Mouse (Mus musculus) frontal cortex, adult 2 months (tissue): ENCODE data around the gene Polr3g. TPM values are rescaled to one million over a fixed set of nuclear protein-coding genes. Genes with fewer than 3 reads are reported as not detected.
"Not testable (repeated sequence)": the region's sequence is repeated elsewhere in the genome, so short reads cannot be mapped to it uniquely, and the experiment has no call there.

Experiments used
- DNase-seq, 2 experiments: peaks; one replicate each; pipeline ENCODE4 v3.0.0; 2022; ENCODE audit warnings: low spot score in 1 of 2; ENCODE audit errors: extremely low spot score in 1 of 2
- polyA plus RNA-seq: library from polyadenylated mRNA; depleted of rRNA; stranded (reverse); fragments of >200 nt; gene quantifications from 2 replicates; pipeline ENCODE4 v1.2.3, GENCODE M21; 2012

Gene Polr3g
- polyA plus RNA-seq, 1 experiment: 5.6 TPM

DNA sequence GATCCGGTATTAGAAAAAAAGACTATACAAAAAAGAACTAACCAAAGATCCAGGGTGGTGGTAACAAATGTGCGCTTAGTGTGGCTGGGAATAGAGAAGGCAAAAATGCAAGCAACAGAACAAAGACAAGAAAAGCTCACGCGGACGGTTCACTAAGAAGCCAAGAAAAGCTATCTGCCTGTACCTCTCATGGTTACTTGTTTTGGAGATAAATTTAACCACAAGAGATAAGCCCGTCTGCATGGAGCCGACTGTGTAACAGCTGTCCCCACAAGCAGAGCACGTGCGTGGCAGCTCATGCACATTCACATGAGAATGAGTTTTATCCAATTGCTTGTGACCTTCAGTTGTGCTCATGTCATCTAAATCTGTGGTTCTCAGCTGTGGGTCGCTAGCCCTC lies 20.3 kb downstream of the Polr3g start:
- DNase-seq: no peak

DNA sequence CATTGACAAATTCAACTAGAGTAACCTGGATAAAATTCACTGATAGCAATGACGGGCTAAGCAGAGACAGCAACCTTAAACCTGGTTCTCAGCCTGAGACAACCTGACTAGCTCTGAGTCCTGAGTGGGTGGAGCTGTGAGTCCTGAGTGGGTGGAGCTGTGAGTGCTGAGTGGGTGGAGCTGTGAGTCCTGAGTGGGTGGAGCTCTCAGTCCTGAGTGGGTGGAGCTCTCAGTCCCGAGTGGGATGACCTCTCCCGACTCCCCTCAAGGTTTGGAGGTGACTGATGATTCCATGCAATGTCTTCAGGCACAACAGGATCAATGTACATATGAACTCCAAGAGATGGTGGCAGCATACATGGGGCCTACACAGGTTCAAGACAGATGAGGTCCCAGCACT lies 21.2 kb downstream of the Polr3g start:
- no peak for DNase-seq

GRCm38 (mm10) chr13:81684884-81685283 lies 25.9 kb downstream of the Polr3g start:
- no peak for DNase-seq

GRCm38 (mm10) chr13:81684258-81684657 lies 26.6 kb downstream of the Polr3g start:
- DNase-seq: peak in 1 of 2 experiments; percentile 12

- DNase-seq: no peak
Observed at GRCm38 (mm10) chr13:81683107-81683506, 27.7 kb downstream of the Polr3g start.

DNA sequence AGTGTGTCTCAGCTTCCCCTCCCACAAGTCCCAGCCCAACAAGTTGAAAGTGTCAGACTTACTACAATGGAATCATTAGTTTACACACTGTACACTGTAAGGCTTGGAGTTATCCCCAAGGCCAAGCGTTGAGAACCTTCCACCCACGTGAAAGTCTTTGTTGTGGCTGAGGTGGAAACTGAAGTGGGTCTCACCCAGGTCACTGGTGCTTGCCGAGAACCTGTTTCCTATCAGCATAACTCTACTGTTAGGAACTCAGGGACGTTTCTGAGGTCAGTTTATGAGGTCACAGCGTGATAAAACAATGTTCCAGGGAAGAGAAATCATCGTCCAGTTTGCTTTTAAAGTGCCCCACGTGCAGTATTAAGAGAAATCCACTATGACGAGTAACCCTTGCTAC lies 35.5 kb downstream of the Polr3g start:
- no peak for DNase-seq

- no peak for DNase-seq
Observed at GRCm38 (mm10) chr13:81667713-81668112, 43.1 kb downstream of the Polr3g start.

- no peak for DNase-seq
Observed at GRCm38 (mm10) chr13:81664331-81664698, 46.5 kb downstream of the Polr3g start.

- no peak for DNase-seq
Observed at GRCm38 (mm10) chr13:81663566-81664330, 47.1 kb downstream of the Polr3g start.

- DNase-seq: no peak
Observed at GRCm38 (mm10) chr13:81658053-81658752, 52.6 kb downstream of the Polr3g start.

DNA sequence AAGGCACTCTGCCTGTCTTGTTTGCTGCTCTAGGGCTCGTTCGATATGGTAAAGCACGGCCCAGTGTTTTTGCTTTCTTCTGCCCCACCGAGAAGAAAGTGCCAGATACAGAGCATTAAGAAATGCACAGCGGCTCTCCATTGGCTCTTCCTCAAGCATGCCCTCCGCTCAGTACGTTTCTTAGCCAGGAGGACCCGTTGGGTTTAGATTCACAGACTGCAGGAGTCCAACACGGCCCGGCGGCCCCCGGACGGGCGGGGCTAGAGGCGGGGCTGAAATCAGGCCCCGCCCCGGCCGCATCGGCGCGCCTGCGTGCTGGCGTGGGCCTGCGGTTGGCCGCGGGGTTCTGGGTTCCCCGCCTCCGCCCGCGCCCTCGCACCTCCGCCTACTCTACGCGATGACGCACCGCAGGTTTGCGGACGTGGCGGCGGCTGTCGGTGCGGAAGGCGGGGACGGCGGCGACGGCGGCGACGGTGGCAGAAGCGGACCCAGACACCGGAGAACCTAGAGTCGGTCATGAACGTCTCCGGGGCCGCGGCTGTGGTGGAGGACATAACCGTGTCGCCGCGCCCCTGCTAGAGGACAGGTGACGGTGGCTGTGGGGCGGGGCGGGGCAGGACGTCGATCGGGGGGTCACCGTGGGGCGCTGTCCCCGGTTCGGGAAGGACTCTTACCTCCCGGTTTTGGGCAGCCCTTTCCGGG lies 53.3 kb downstream of the Polr3g start, which contains the start of gene Lysmd3:
Gene Lysmd3 (plus strand): TSS at position 313 of the 702 bp plus-strand sequence.
- DNase-seq: peak; percentile 76 to 95

GRCm38 (mm10) chr13:81657008-81657350 lies 53.8 kb downstream of the Polr3g start:
- DNase-seq: no peak

- DNase-seq: no peak
Observed at GRCm38 (mm10) chr13:81656091-81656850, 54.5 kb downstream of the Polr3g start.

DNA sequence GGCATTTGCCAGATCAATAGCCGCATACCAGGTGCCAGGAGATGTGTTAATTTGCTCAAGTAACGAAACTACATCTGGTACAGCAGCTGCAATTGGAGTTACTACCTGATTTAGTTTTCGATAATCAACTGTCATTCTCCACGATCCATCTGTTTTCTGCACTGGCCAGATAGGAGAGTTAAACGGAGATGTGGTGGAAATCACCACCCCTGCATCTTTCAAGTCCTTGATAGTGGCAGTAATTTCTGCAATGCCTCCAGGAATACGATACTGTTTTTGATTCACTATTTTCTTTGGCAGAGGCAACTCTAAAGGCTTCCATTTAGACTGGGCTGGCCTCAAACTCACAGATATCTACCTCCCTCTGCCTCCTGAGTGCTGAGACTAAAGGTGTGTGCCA lies 60.4 kb downstream of the Polr3g start:
- DNase-seq: not testable (repeated sequence)

DNA sequence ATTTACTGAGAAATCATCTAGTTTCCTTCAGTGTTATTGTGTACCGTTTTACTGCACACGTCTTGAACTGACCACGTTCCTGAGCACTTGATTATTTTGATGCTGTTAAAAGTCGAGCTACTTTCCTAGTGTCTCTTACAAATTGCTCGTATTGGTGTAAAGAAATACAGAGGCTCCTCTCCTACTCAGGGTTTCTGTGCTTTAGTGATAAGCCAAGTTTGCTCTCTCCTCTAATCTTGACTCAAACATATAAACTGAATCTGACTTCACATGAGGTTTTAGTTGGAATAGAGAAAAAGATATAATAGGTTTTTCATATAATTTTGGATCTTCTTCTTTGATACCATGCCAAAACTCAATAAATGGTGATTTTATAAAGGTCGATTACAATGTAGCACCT lies 64.5 kb downstream of the Polr3g start:
- no peak for DNase-seq

DNA sequence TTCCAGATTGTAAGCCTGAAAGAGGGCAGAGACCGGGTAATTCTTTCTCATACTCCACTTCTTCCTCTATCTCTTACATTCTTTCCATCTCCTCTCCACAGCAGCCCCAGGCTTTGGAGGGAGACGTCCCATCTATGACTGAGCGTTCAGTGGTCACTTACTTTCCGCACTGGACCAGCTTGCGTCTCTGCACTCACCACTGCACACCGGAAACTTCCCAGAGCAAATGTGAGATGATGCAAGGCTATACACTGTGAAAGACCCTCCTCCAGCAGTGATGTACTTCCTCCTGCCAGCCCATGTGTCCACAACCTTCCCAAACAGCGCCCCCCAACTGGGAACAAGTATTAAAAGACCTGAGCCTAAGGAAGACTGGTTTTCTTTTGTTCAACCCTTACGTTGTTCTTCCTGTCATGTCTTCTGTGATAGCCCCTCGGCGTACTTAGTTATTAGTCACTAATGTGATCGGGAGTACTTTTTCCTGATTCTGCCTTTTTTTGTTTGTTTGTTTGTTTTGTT lies 66.7 kb downstream of the Polr3g start:
- DNase-seq: no peak

DNA sequence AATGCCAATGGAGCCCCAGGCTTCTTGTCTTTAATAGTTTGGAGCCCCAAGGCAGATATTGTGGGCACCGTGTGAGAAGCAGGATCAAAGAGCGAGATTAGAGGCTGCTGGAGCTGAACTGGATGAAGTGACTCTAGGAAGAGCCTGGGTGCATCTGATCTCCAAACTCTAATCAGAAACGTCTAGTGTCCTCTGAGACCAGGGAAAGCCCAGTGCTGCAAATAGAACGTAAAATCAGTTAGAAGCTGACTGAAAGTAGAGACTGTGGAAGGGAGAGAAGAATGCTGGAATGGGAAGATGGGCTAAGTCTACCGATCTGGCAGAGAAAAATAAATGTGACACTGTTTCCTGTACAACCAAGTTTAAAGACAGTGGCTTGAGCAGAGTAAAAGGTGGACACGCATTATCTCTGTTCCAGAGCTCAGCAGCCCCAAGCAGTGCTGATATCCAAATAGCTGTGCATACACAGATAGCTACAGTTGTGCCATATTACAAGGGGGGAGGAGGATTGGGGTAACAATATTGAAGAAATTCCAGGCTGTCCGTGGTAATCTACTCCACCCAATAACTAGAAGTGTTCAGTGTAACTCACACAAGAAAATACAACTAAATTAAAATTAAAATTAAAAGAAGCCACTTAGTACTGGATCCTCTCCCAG lies 68.2 kb downstream of the Polr3g start:
- DNase-seq: no peak

GRCm38 (mm10) chr13:81641289-81642045 lies 69.3 kb downstream of the Polr3g start:
- DNase-seq: peak; percentile 13 to 72

GRCm38 (mm10) chr13:81640881-81641280 lies 69.9 kb downstream of the Polr3g start:
- no peak for DNase-seq
